Mouse (Mus musculus) subcutaneous adipose tissue, adult 2 months (tissue): Measurements from ENCODE around the gene Gm13277. TPM values are rescaled to one million over a fixed set of nuclear protein-coding genes. Genes with fewer than 3 reads are reported as not detected.

Experiments used
- polyA plus RNA-seq: library from polyadenylated mRNA; depleted of rRNA; stranded (reverse); fragments of >200 nt; gene quantifications from 2 replicates; pipeline ENCODE4 v1.2.3, GENCODE M21; 2012; ENCODE audit warnings: low replicate concordance; rRNA removed

Gene Gm13277
- polyA plus RNA-seq, 1 experiment = not detected

Other genes starting within 250 kb of the Gm13277 start
- not detected in 2 replicates for gene Ifna15, start 230.4 kb upstream of the Gm13277 start, polyA plus RNA-seq
- gene Ifna14, start 216.8 kb upstream of the Gm13277 start, polyA plus RNA-seq = not detected in 2 replicates
- not detected in 2 replicates for gene Ifna9, start 196.2 kb upstream of the Gm13277 start, polyA plus RNA-seq
- not detected in 2 replicates for gene Ifna12, start 185.3 kb upstream of the Gm13277 start, polyA plus RNA-seq
- gene C87499, start 154.2 kb upstream of the Gm13277 start, polyA plus RNA-seq = not detected in 2 replicates
- not detected in 2 replicates for gene Ifna13, start 144.2 kb upstream of the Gm13277 start, polyA plus RNA-seq
- gene Ifna16, start 111.7 kb upstream of the Gm13277 start, polyA plus RNA-seq = not detected in 2 replicates
- not detected in 2 replicates for gene Ifna2, start 104.7 kb upstream of the Gm13277 start, polyA plus RNA-seq
- gene Ifnab, start 97.3 kb upstream of the Gm13277 start, polyA plus RNA-seq = not detected in 2 replicates
- 0.23 and 0.35 TPM in 2 replicates for gene Gm26566, start 66.8 kb upstream of the Gm13277 start, polyA plus RNA-seq
- 16.0 and 29.7 TPM in 2 replicates for gene Klhl9, start 66.2 kb upstream of the Gm13277 start, polyA plus RNA-seq
- not detected in 2 replicates for gene Gm13271, start 33.8 kb upstream of the Gm13277 start, polyA plus RNA-seq
- gene Gm13283, start 28.5 kb upstream of the Gm13277 start, polyA plus RNA-seq = not detected in 2 replicates
- not detected in 2 replicates for gene Gm13290, start 14.8 kb upstream of the Gm13277 start, polyA plus RNA-seq
- gene Gm13289, start 11.7 kb upstream of the Gm13277 start, polyA plus RNA-seq = not detected in 2 replicates
- gene Gm13272, start 8.8 kb upstream of the Gm13277 start, polyA plus RNA-seq = not detected in 2 replicates
- gene Ifnz, start 6.5 kb upstream of the Gm13277 start, polyA plus RNA-seq = 0.08 TPM in 1 of 2 replicates, not detected in the other
- gene Gm13276, start 2.9 kb upstream of the Gm13277 start, polyA plus RNA-seq = not detected in 2 replicates
- not detected in 2 replicates for gene Gm13278, start 2.9 kb downstream of the Gm13277 start, polyA plus RNA-seq
- not detected in 2 replicates for gene Gm13275, start 5.9 kb downstream of the Gm13277 start, polyA plus RNA-seq
- gene Gm13279, start 8.8 kb downstream of the Gm13277 start, polyA plus RNA-seq = not detected in 2 replicates
- not detected in 2 replicates for gene Gm13285, start 11.0 kb downstream of the Gm13277 start, polyA plus RNA-seq
- not detected in 2 replicates for gene Gm13287, start 14.6 kb downstream of the Gm13277 start, polyA plus RNA-seq
- gene Gm13288, start 16.9 kb downstream of the Gm13277 start, polyA plus RNA-seq = not detected in 2 replicates
- gene Ifna7, start 27.6 kb downstream of the Gm13277 start, polyA plus RNA-seq = not detected in 2 replicates
- not detected in 2 replicates for gene Ifna11, start 31.3 kb downstream of the Gm13277 start, polyA plus RNA-seq
- not detected in 2 replicates for gene Ifna6, start 38.8 kb downstream of the Gm13277 start, polyA plus RNA-seq
- gene Ifna5, start 46.9 kb downstream of the Gm13277 start, polyA plus RNA-seq = not detected in 2 replicates
- gene Ifna4, start 53.2 kb downstream of the Gm13277 start, polyA plus RNA-seq = not detected in 2 replicates
- gene Ifna1, start 61.5 kb downstream of the Gm13277 start, polyA plus RNA-seq = not detected in 2 replicates
- gene Ifne, start 91.6 kb downstream of the Gm13277 start, polyA plus RNA-seq = 0.80 TPM in 1 of 2 replicates, not detected in the other